Mouse (Mus musculus) brain, adult 10 weeks (tissue): Measurements from ENCODE around the gene Creg1. TPM values are rescaled to one million over a fixed set of nuclear protein-coding genes. Genes with fewer than 3 reads are reported as not detected.

Source experiments
- polyA plus RNA-seq: library from polyadenylated mRNA; stranded (reverse); fragments of 350-450 nt; fragmentation: Illumina TruSeq; extraction: RNeasy Lipid Tissue Mini Kit (QIAGEN cat#74804); gene quantifications from one replicate; pipeline ENCODE4 v1.2.3, GENCODE M21; 2015; ENCODE audit warnings: low read depth, low replicate concordance

Gene Creg1
- 52.8 TPM for polyA plus RNA-seq

GRCm38 (mm10) chr1:165763635-165764372 lies at the start of gene Creg1:
TSS of gene Creg1 (plus strand) at chr1:165763746.

GRCm38 (mm10) chr1:165788511-165788910 lies 25.0 kb downstream of the Creg1 start, which contains the start of gene Cd247:
TSS of gene Cd247 (plus strand) at chr1:165788681.

Other genes with a start within 250 kb of the Creg1 start
- 31.8 TPM for gene Mpzl1, start 129.2 kb upstream of the Creg1 start, polyA plus RNA-seq
- gene Rcsd1, start 54.0 kb upstream of the Creg1 start, polyA plus RNA-seq: 7.3 TPM
- 0.48 TPM for gene Cd247, start 24.9 kb downstream of the Creg1 start, polyA plus RNA-seq
- 6.0 TPM for gene Pou2f1, start 238.9 kb downstream of the Creg1 start, polyA plus RNA-seq